Mouse (Mus musculus): Measurements from ENCODE around the gene Ptger4. TPM values are rescaled to one million over a fixed set of nuclear protein-coding genes. Genes with fewer than 3 reads are reported as not detected.

Gene Ptger4
- polyA plus RNA-seq, 1 experiment, result 10.7 TPM

DNA sequence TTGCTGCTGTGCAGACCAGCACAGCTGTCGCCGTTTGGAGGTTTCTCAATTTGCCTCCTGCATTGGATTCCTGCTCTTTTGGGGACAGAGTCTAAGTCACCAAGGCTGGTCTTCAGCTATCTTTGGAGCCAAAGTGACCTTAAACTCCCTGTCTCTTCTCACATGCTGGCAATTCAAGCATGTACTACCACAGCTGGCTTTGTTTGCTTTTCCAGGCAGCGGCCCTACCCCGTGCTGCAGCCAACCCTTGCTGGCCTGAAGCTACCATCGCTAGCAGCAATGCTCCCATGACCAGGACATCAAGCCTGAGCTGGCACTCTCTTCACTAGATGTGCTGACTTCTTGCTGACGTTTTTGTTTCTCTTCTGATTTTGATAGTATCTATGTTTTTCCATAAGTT lies 85.2 kb downstream of the Ptger4 start:
- H3K79me3 ChIP-seq (ENCODE audit: low read depth), result peaks cover 66% of the 10 kb centered on the region
- peaks cover 69% of the 10 kb centered on the region for H3K79me2 ChIP-seq (ENCODE audit: control insufficient read depth, insufficient read depth)
- no peaks in the 10 kb centered on the region for H3K27me3 ChIP-seq (ENCODE audit: control insufficient read depth, insufficient read depth, insufficient read length)
- no peak overlapping the region for H3ac ChIP-seq (ENCODE audit: control insufficient read depth, insufficient read length, low read depth)
- peaks cover 37% of the 10 kb centered on the region for H3K36me3 ChIP-seq (ENCODE audit: control insufficient read depth, insufficient read depth)
- H3K4me3 ChIP-seq (ENCODE audit: insufficient read depth, poor library complexity, severe bottlenecking), result no peak overlapping the region
- TF ChIP-seq USF1 (IDR thresholded peaks at IDR 0.05; ENCODE audit: low read depth) (no peak), CEBPB (IDR thresholded peaks at IDR 0.05; ENCODE audit: low read depth) (no peak), MAX (IDR thresholded peaks at IDR 0.05) (no peak), CTCF (IDR thresholded peaks at IDR 0.05; ENCODE audit: control insufficient read depth, insufficient read depth, insufficient read length) (no peak), MYOD1 (IDR thresholded peaks at IDR 0.05; ENCODE audit: control insufficient read depth, insufficient read length, low read depth) (no peak), MYOG (IDR thresholded peaks at IDR 0.05; ENCODE audit: control insufficient read depth, extremely low read depth, insufficient read length) (no peak), FOSL1 (IDR thresholded peaks at IDR 0.05; ENCODE audit: insufficient read depth, low read length, poor library complexity, severe bottlenecking) (no peak)

- Histone ChIP-seq H3K4me3 (ENCODE audit: insufficient read depth, poor library complexity, severe bottlenecking) (no peak overlapping the region), H3K79me3 (ENCODE audit: low read depth) (peaks cover 78% of the 10 kb centered on the region), H3K36me3 (ENCODE audit: control insufficient read depth, insufficient read depth) (peaks cover 31% of the 10 kb centered on the region), H3K27me3 (ENCODE audit: control insufficient read depth, insufficient read depth, insufficient read length) (no peaks in the 10 kb centered on the region), H3ac (ENCODE audit: control insufficient read depth, insufficient read length, low read depth) (no peak overlapping the region), H3K79me2 (ENCODE audit: control insufficient read depth, insufficient read depth) (peaks cover 83% of the 10 kb centered on the region)
- TF ChIP-seq FOSL1 (IDR thresholded peaks at IDR 0.05; ENCODE audit: insufficient read depth, low read length, poor library complexity, severe bottlenecking), result no peak
- no peak for TF ChIP-seq MYOD1 (IDR thresholded peaks at IDR 0.05; ENCODE audit: control insufficient read depth, insufficient read length, low read depth)
- no peak for TF ChIP-seq CTCF (IDR thresholded peaks at IDR 0.05; ENCODE audit: control insufficient read depth, insufficient read depth, insufficient read length)
- no peak for TF ChIP-seq USF1 (IDR thresholded peaks at IDR 0.05; ENCODE audit: low read depth)
- no peak for TF ChIP-seq MAX (IDR thresholded peaks at IDR 0.05)
- no peak for TF ChIP-seq CEBPB (IDR thresholded peaks at IDR 0.05; ENCODE audit: low read depth)
- TF ChIP-seq MYOG (IDR thresholded peaks at IDR 0.05; ENCODE audit: control insufficient read depth, extremely low read depth, insufficient read length), result no peak
Observed at GRCm38 (mm10) chr15:5157386-5157785, 86.6 kb downstream of the Ptger4 start.

Other genes with a start within 250 kb of the Ptger4 start
- not detected for gene C7, start 180.4 kb downstream of the Ptger4 start, polyA plus RNA-seq (2012; fragmentation: generic; extraction: Trizol)
- gene Card6, start 135.6 kb downstream of the Ptger4 start, polyA plus RNA-seq (2012; fragmentation: generic; extraction: Trizol), result 5.2 TPM
- gene Rpl37, start 127.5 kb downstream of the Ptger4 start, polyA plus RNA-seq (2012; fragmentation: generic; extraction: Trizol), result 4,450 TPM
- 21.3 TPM for gene Prkaa1, start 100.3 kb downstream of the Ptger4 start, polyA plus RNA-seq (2012; fragmentation: generic; extraction: Trizol)
- 15.8 TPM for gene Ttc33, start 58.7 kb downstream of the Ptger4 start, polyA plus RNA-seq (2012; fragmentation: generic; extraction: Trizol)

Measured in C2C12 (cell line).